Mouse (Mus musculus): Measurements from ENCODE around the gene Phf14. TPM values are rescaled to one million over a fixed set of nuclear protein-coding genes. Genes with fewer than 3 reads are reported as not detected.

Phf14 gene
- polyA plus RNA-seq, 1 experiment from 2014 or later: 94.4 TPM

GRCm38 (mm10) chr6:12069357-12069756 lies 161.7 kb downstream of the Phf14 start:
- ATAC-seq (replicated peaks; ENCODE audit: low FRiP score) (no peak), DNase-seq (ENCODE audit: low spot score) (no peak)
- H3K27ac ChIP-seq (ENCODE audit: low read depth, low read length): no peak overlapping the region
- 90% methylated on average over 2 of the region's 2 CpGs for WGBS
- no peaks in the 10 kb centered on the region for H3K27me3 ChIP-seq (ENCODE audit: control insufficient read depth, insufficient read depth, low read length)
- H3K4me2 ChIP-seq (ENCODE audit: low read depth, low read length, severe bottlenecking): no peak overlapping the region
- H3K4me3 ChIP-seq (ENCODE audit: low read depth, low read length): no peak overlapping the region
- H3K9me3 ChIP-seq (ENCODE audit: control insufficient read depth, low read length): no peaks in the 10 kb centered on the region
- no peaks in the 10 kb centered on the region for H3K36me3 ChIP-seq (ENCODE audit: control insufficient read depth, insufficient read depth, low read length)
- H3K9ac ChIP-seq (ENCODE audit: low read length): no peak overlapping the region
- no peaks in the 10 kb centered on the region for H3K4me1 ChIP-seq (replicated peaks; ENCODE audit: control insufficient read depth, insufficient read depth, low read length)

DNA sequence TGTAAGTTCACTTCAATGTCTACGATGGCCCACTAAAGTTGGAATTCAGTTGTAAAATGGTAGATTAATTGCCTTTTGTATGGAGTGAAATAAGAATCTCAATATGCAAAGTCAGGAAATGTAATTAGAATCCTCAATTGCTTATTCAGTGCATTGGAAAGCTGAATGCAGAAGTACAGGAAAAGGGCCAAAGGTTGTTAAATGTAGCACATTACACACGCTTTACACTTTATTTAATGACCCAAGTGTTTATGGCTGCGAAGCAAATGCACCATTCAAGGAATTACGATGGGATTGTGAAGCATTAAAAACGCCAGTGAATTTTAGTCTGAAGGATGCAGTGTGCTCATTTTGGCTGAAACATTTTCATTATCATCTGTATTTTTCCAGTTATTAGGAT lies 167.0 kb downstream of the Phf14 start:
- Histone ChIP-seq H3K36me3 (ENCODE audit: control insufficient read depth, insufficient read depth, low read length) (no peaks in the 10 kb centered on the region), H3K4me1 (replicated peaks; ENCODE audit: control insufficient read depth, insufficient read depth, low read length) (no peaks in the 10 kb centered on the region), H3K9me3 (ENCODE audit: control insufficient read depth, low read length) (no peaks in the 10 kb centered on the region), H3K27me3 (ENCODE audit: control insufficient read depth, insufficient read depth, low read length) (no peaks in the 10 kb centered on the region), H3K4me2 (ENCODE audit: low read depth, low read length, severe bottlenecking) (no peak overlapping the region), H3K4me3 (ENCODE audit: low read depth, low read length) (no peak overlapping the region), H3K9ac (ENCODE audit: low read length) (no peak overlapping the region), H3K27ac (ENCODE audit: low read depth, low read length) (no peak overlapping the region)
- no peak for DNase-seq (ENCODE audit: low spot score)
- no peak for ATAC-seq (replicated peaks; ENCODE audit: low FRiP score)
- WGBS: 82% methylated on average over 5 of the region's 5 CpGs

GRCm38 (mm10) chr6:12077338-12077737 lies 169.7 kb downstream of the Phf14 start:
- Histone ChIP-seq H3K36me3 (ENCODE audit: control insufficient read depth, insufficient read depth, low read length) (no peaks in the 10 kb centered on the region), H3K27me3 (ENCODE audit: control insufficient read depth, insufficient read depth, low read length) (no peaks in the 10 kb centered on the region), H3K27ac (ENCODE audit: low read depth, low read length) (no peak overlapping the region), H3K9me3 (ENCODE audit: control insufficient read depth, low read length) (no peaks in the 10 kb centered on the region), H3K4me3 (ENCODE audit: low read depth, low read length) (no peak overlapping the region), H3K4me1 (replicated peaks; ENCODE audit: control insufficient read depth, insufficient read depth, low read length) (no peaks in the 10 kb centered on the region), H3K9ac (ENCODE audit: low read length) (no peak overlapping the region), H3K4me2 (ENCODE audit: low read depth, low read length, severe bottlenecking) (no peak overlapping the region)
- no peak for DNase-seq (ENCODE audit: low spot score)
- WGBS: 77% methylated on average over 7 of the region's 7 CpGs
- no peak for ATAC-seq (replicated peaks; ENCODE audit: low FRiP score)

DNA sequence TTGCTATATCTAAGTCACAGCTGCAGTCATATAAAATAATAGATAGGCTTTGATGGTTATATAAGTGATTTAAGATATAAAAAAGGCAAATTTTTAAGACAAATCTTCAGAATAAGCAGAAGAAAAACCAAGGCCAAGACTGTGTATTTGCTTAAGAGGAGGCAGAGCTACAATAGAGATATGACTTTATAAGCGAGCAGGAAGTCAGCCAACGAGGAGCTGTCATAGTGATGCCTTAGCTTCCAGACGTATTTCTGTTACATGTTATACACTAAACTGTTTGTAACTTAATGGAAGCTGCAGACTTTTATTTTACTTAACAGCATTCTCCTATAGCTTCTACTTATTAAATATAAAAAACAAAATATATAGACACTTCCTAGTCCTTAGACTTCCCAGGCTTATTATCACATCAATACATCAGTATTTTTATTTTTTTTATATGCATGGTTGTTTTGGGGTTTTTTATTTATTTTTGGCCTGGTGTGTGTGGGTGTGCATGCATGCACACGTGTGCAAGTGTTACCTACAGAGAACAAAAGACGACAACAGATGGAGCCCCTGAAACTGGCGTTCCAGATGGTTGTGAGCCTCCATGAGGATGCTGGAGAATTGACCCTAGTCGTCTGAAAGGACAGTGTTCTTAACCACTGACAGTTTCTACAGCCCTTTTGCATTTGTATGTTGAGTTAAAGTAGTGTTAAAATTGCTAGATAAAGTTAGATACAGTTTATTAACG lies 170.4 kb downstream of the Phf14 start:
- Histone ChIP-seq H3K4me3 (ENCODE audit: low read depth, low read length) (no peak overlapping the region), H3K27ac (ENCODE audit: low read depth, low read length) (no peak overlapping the region), H3K4me1 (replicated peaks; ENCODE audit: control insufficient read depth, insufficient read depth, low read length) (no peaks in the 10 kb centered on the region), H3K9ac (ENCODE audit: low read length) (no peak overlapping the region), H3K36me3 (ENCODE audit: control insufficient read depth, insufficient read depth, low read length) (no peaks in the 10 kb centered on the region), H3K9me3 (ENCODE audit: control insufficient read depth, low read length) (no peaks in the 10 kb centered on the region), H3K4me2 (ENCODE audit: low read depth, low read length, severe bottlenecking) (no peak overlapping the region), H3K27me3 (ENCODE audit: control insufficient read depth, insufficient read depth, low read length) (no peaks in the 10 kb centered on the region)
- no peak for DNase-seq (ENCODE audit: low spot score)
- ATAC-seq (replicated peaks; ENCODE audit: low FRiP score): no peak; the same call in 1 of the 2 replicates
- 85% methylated on average over 8 of the region's 8 CpGs for WGBS

GRCm38 (mm10) chr6:12079260-12079659 lies 171.7 kb downstream of the Phf14 start:
- Histone ChIP-seq H3K27ac (ENCODE audit: low read depth, low read length) (no peak overlapping the region), H3K4me2 (ENCODE audit: low read depth, low read length, severe bottlenecking) (no peak overlapping the region), H3K36me3 (ENCODE audit: control insufficient read depth, insufficient read depth, low read length) (no peaks in the 10 kb centered on the region), H3K9me3 (ENCODE audit: control insufficient read depth, low read length) (no peaks in the 10 kb centered on the region), H3K9ac (ENCODE audit: low read length) (no peak overlapping the region), H3K27me3 (ENCODE audit: control insufficient read depth, insufficient read depth, low read length) (no peaks in the 10 kb centered on the region), H3K4me1 (replicated peaks; ENCODE audit: control insufficient read depth, insufficient read depth, low read length) (no peaks in the 10 kb centered on the region), H3K4me3 (ENCODE audit: low read depth, low read length) (no peak overlapping the region)
- ATAC-seq (replicated peaks; ENCODE audit: low FRiP score) (no peak), DNase-seq (ENCODE audit: low spot score) (no peak)
- WGBS: 87% methylated on average over 4 of the region's 4 CpGs

DNA sequence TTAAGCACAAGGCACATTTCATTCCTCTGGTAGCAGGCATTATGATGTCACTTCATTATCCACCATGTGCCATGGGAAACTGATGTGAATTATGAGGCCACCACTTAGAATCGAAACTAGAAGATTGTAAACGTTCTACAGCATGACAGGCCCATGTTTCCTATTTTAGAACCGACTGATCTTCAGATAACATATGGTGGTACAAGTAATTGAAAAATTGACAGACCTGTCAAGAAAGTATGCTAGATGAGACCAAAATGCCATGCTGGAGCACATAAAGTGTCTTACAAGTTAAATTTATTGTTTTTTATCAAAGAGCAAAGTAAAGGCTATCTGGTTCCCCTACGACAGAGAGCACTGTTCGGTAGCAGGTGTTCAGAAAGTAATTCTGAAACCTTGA lies 172.8 kb downstream of the Phf14 start:
- WGBS: 91% methylated on average over 5 of the region's 5 CpGs
- ATAC-seq (replicated peaks; ENCODE audit: low FRiP score) (no peak), DNase-seq (ENCODE audit: low spot score) (no peak)
- H3K9me3 ChIP-seq (ENCODE audit: control insufficient read depth, low read length): no peaks in the 10 kb centered on the region
- H3K9ac ChIP-seq (ENCODE audit: low read length): no peak overlapping the region
- H3K27me3 ChIP-seq (ENCODE audit: control insufficient read depth, insufficient read depth, low read length): no peaks in the 10 kb centered on the region
- H3K4me2 ChIP-seq (ENCODE audit: low read depth, low read length, severe bottlenecking): no peak overlapping the region
- no peaks in the 10 kb centered on the region for H3K36me3 ChIP-seq (ENCODE audit: control insufficient read depth, insufficient read depth, low read length)
- no peaks in the 10 kb centered on the region for H3K4me1 ChIP-seq (replicated peaks; ENCODE audit: control insufficient read depth, insufficient read depth, low read length)
- no peak overlapping the region for H3K27ac ChIP-seq (ENCODE audit: low read depth, low read length)
- H3K4me3 ChIP-seq (ENCODE audit: low read depth, low read length): no peak overlapping the region

DNA sequence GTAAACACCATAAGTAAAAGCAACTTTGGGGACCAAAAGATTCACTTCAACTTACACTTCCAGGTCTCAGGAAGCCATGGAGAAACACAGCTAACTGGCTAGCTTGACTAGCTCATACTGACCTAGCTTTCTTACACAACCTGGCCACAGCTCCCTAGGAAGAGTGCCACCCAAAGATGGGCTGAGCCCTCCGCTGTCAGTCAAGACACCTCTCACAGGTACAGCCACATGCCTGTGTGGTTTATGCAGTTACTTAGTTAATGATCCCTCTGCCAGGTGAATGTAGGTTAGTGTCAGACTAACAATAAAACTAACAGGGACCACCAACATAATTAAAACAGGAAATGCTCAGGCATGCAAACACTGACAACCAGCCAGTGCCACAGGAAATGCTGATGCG lies 174.1 kb downstream of the Phf14 start:
- Histone ChIP-seq H3K4me3 (ENCODE audit: low read depth, low read length) (no peak overlapping the region), H3K9ac (ENCODE audit: low read length) (no peak overlapping the region), H3K4me1 (replicated peaks; ENCODE audit: control insufficient read depth, insufficient read depth, low read length) (no peaks in the 10 kb centered on the region), H3K27me3 (ENCODE audit: control insufficient read depth, insufficient read depth, low read length) (no peaks in the 10 kb centered on the region), H3K9me3 (ENCODE audit: control insufficient read depth, low read length) (no peaks in the 10 kb centered on the region), H3K36me3 (ENCODE audit: control insufficient read depth, insufficient read depth, low read length) (no peaks in the 10 kb centered on the region), H3K27ac (ENCODE audit: low read depth, low read length) (no peak overlapping the region), H3K4me2 (ENCODE audit: low read depth, low read length, severe bottlenecking) (no peak overlapping the region)
- ATAC-seq (replicated peaks; ENCODE audit: low FRiP score) (no peak), DNase-seq (ENCODE audit: low spot score) (no peak)
- 89% methylated on average over 2 of the region's 2 CpGs for WGBS

GRCm38 (mm10) chr6:12082125-12082524 lies 174.5 kb downstream of the Phf14 start:
- no peak for DNase-seq (ENCODE audit: low spot score)
- Histone ChIP-seq H3K4me1 (replicated peaks; ENCODE audit: control insufficient read depth, insufficient read depth, low read length) (no peaks in the 10 kb centered on the region), H3K9ac (ENCODE audit: low read length) (no peak overlapping the region), H3K4me3 (ENCODE audit: low read depth, low read length) (no peak overlapping the region), H3K27ac (ENCODE audit: low read depth, low read length) (no peak overlapping the region), H3K36me3 (ENCODE audit: control insufficient read depth, insufficient read depth, low read length) (no peaks in the 10 kb centered on the region), H3K4me2 (ENCODE audit: low read depth, low read length, severe bottlenecking) (no peak overlapping the region), H3K27me3 (ENCODE audit: control insufficient read depth, insufficient read depth, low read length) (no peaks in the 10 kb centered on the region), H3K9me3 (ENCODE audit: control insufficient read depth, low read length) (no peaks in the 10 kb centered on the region)
- no peak for ATAC-seq (replicated peaks; ENCODE audit: low FRiP score)
- WGBS: 83% methylated on average over 2 of the region's 2 CpGs

DNA sequence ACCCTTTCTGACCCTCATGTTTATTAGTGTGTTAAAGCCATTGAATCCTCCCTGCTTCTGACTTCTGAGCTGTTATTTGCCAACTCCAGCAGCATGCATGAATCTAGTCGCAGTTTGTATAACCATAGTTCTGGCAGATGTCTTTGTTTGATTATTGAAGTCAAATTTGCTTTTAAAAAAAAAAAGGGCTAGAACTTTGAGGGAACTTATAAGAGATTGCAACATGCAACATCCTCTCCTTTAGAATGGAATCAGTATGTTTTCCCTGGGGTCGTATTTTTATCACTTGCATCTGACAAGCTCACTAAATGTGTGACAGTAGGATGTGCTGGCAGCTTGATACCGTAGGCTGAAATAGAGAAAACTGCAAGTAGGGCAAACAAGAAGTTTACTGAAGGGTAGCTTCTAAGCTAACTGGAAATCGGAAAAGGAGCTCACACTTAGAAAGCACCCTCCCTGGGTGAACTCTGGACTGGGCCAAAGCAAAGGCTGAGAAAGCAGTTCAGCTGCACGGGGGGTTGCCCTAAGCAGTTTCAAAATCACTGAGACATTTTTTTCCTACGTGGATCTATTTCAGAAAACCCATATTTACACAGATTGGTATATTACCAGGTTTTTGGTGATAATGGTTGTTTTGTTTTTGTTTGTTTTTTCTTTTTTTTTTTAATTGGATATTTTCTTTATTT lies 175.1 kb downstream of the Phf14 start:
- Histone ChIP-seq H3K4me2 (ENCODE audit: low read depth, low read length, severe bottlenecking) (no peak overlapping the region), H3K4me3 (ENCODE audit: low read depth, low read length) (no peak overlapping the region), H3K9ac (ENCODE audit: low read length) (no peak overlapping the region), H3K27me3 (ENCODE audit: control insufficient read depth, insufficient read depth, low read length) (no peaks in the 10 kb centered on the region), H3K9me3 (ENCODE audit: control insufficient read depth, low read length) (no peaks in the 10 kb centered on the region), H3K4me1 (replicated peaks; ENCODE audit: control insufficient read depth, insufficient read depth, low read length) (no peaks in the 10 kb centered on the region), H3K36me3 (ENCODE audit: control insufficient read depth, insufficient read depth, low read length) (no peaks in the 10 kb centered on the region), H3K27ac (ENCODE audit: low read depth, low read length) (no peak overlapping the region)
- ATAC-seq (replicated peaks; ENCODE audit: low FRiP score): no peak
- no peak for DNase-seq (ENCODE audit: low spot score)
- WGBS: 84% methylated on average over 6 of the region's 6 CpGs
